Mouse (Mus musculus) forebrain, embryonic 13.5 days (tissue): ENCODE measurements around the gene Edil3. TPM values are rescaled to one million over a fixed set of nuclear protein-coding genes. Genes with fewer than 3 reads are reported as not detected.
"Not testable (repeated sequence)": the region's sequence is repeated elsewhere in the genome, so short reads cannot be mapped to it uniquely, and the experiment has no call there.

Source experiments
- ATAC-seq: fragments of 200-750 bp; cut with Nextera tagmentation; 2 replicates; pipeline ENCODE4 v1.8.0; 2017
- H3K27ac ChIP-seq: fragments of 300-500 bp; sonication (generic); 2 replicates; pipeline ENCODE4 v1.5.1; 2015; ENCODE audit warnings: inconsistent platforms, mild to moderate bottlenecking, moderate library complexity
- H3K27me3 ChIP-seq: fragments of 300-500 bp; sonication (generic); 2 replicates; pipeline ENCODE4 v1.6.1; 2015; ENCODE audit warnings: mild to moderate bottlenecking, inconsistent platforms
- H3K36me3 ChIP-seq: fragments of 300-500 bp; sonication (generic); 2 replicates; pipeline ENCODE4 v1.6.1; 2015; ENCODE audit warnings: mild to moderate bottlenecking, inconsistent platforms; ENCODE audit not compliant: poor library complexity, severe bottlenecking
- H3K4me1 ChIP-seq: fragments of 300-500 bp; sonication (generic); 2 replicates; pipeline ENCODE4 v1.6.1; 2015; ENCODE audit warnings: inconsistent platforms
- H3K4me2 ChIP-seq: fragments of 300-500 bp; sonication (generic); 2 replicates; pipeline ENCODE4 v1.6.1; 2015; ENCODE audit warnings: inconsistent platforms, mild to moderate bottlenecking, moderate library complexity
- H3K4me3 ChIP-seq: fragments of 300-500 bp; sonication (generic); 2 replicates; pipeline ENCODE4 v1.5.1; 2015; ENCODE audit warnings: mild to moderate bottlenecking, inconsistent platforms
- H3K9ac ChIP-seq: fragments of 300-500 bp; sonication (generic); 2 replicates; pipeline ENCODE4 v1.6.1; 2015; ENCODE audit warnings: mild to moderate bottlenecking, inconsistent platforms
- H3K9me3 ChIP-seq: fragments of 300-500 bp; sonication (generic); replicated peaks from 2 replicates; pipeline ENCODE4 v1.6.1; 2016; ENCODE audit warnings: inconsistent platforms
- WGBS: fragments of 180-500 bp; shearing (Covaris S2); methylation state at CpG from one replicate; pipeline ENCODE4 v1.1.7; 2015; 5-methylcytosine and 5-hydroxymethylcytosine counted together
- polyA plus RNA-seq: library from polyadenylated mRNA; unstranded; fragments of >200 nt; fragmentation: Nextera tagmentation; extraction: Ambion mirVana; gene quantifications from 2 replicates; pipeline ENCODE4 v1.2.1, GENCODE M21; 2015

Edil3 gene
- polyA plus RNA-seq, 1 experiment from 2014 or later: 31.1 TPM

GRCm38 (mm10) chr13:89007696-89008427 is 186.6 kb downstream of the Edil3 start:
- Histone ChIP-seq H3K9me3 (no peaks in the 10 kb centered on the region), H3K4me3 (no peak overlapping the region), H3K4me2 (no peak overlapping the region), H3K4me1 (no peaks in the 10 kb centered on the region), H3K27ac (no peak overlapping the region), H3K9ac (no peak overlapping the region), H3K36me3 (no peaks in the 10 kb centered on the region), H3K27me3 (no peaks in the 10 kb centered on the region)
- 80% methylated on average over 4 of the region's 4 CpGs for WGBS
- ATAC-seq: peak; percentile 67; the same call in 1 of the 2 replicates

DNA sequence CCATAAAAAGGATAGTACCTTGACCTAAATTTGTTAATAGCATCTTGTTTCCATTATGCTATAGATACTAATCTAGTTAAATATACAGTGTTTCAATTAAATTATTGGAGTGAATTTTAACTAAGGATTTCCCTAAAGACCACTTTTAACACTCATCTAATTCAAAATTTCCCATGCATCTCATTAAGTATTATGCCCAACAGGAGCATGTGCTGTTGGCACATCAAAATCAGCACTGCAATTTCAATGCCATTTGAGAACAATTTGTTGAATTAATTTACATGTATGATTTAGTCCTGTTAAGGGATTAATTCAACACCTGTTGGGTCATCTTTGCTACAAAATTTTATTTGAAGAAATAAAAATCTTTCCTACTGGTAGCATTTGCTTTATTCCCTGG is 191.2 kb downstream of the Edil3 start:
- no peak overlapping the region for H3K9ac ChIP-seq
- peak; percentile 57; the same call in 1 of the 2 replicates for ATAC-seq
- no peaks in the 10 kb centered on the region for H3K36me3 ChIP-seq
- no peaks in the 10 kb centered on the region for H3K4me1 ChIP-seq
- no peak overlapping the region for H3K4me3 ChIP-seq
- no peak overlapping the region for H3K4me2 ChIP-seq
- H3K27me3 ChIP-seq: no peaks in the 10 kb centered on the region
- H3K9me3 ChIP-seq: no peaks in the 10 kb centered on the region
- no peak overlapping the region for H3K27ac ChIP-seq

DNA sequence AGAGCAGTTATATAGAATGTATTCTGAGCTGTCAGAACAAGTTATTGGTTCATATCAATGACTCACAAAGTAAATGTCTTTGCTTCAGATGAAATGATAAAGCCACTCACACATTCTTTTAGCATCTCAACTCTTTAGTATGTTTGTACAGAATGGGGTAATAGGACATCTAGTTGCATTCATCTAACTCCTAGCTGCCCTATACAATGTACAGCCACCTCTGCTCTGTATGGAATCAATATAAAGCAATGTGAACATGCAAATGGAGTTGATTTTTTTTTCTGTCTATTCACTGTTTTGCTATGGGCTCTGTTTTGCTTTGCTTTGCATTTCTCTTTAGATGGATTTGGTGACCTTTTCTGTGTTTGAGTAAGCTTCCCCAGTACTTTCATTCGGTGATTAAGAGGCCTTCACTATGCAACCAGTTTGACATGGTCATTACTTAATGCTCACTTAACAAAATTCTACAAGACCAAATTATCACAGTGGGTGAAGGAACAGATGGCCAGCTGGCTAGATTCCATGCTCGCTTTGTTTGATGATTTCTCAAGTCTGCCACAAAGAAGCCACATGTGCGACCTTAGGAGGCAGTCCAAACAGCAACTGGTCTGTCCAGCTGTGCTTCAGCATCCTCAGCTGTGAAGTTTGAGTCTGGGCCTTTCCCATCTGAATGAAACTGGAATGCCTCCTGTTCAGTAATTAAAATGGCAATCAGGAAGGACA is 208.7 kb downstream of the Edil3 start:
- H3K36me3 ChIP-seq: no peaks in the 10 kb centered on the region
- H3K4me1 ChIP-seq: peaks cover 9% of the 10 kb centered on the region; the same call in 1 of the 2 replicates
- ATAC-seq: peak; percentile 78
- H3K27ac ChIP-seq: no peak overlapping the region
- no peak overlapping the region for H3K9ac ChIP-seq
- WGBS: 27% methylated on average over 3 of the region's 3 CpGs
- H3K9me3 ChIP-seq: no peaks in the 10 kb centered on the region
- H3K27me3 ChIP-seq: no peaks in the 10 kb centered on the region
- no peak overlapping the region for H3K4me3 ChIP-seq
- H3K4me2 ChIP-seq: no peak overlapping the region

DNA sequence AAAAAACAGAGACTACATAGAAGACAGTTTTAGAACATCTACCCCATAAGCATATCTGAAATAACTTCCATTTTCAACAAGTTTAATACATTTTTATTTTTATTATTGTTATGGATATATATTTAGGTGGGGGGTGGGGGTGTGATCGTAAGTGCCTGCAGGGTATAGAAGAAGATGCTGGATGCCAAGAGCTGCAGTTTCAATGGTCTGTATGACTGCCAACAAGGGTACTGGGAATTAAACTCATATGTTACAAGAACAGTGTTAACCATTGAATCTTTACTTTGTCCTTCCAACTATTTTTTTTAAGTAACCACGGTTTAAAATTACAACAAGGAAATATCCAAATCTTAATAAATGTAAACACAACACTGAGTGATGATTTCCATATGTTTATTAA is 214.4 kb downstream of the Edil3 start:
- no peaks in the 10 kb centered on the region for H3K9me3 ChIP-seq
- H3K9ac ChIP-seq: no peak overlapping the region
- no peaks in the 10 kb centered on the region; the same call in 1 of the 2 replicates for H3K4me1 ChIP-seq
- no peak overlapping the region for H3K27ac ChIP-seq
- H3K36me3 ChIP-seq: no peaks in the 10 kb centered on the region
- no peaks in the 10 kb centered on the region for H3K27me3 ChIP-seq
- H3K4me2 ChIP-seq: no peak overlapping the region
- WGBS: 83% methylated on average over 2 of the region's 2 CpGs
- ATAC-seq: no peak
- no peak overlapping the region for H3K4me3 ChIP-seq

DNA sequence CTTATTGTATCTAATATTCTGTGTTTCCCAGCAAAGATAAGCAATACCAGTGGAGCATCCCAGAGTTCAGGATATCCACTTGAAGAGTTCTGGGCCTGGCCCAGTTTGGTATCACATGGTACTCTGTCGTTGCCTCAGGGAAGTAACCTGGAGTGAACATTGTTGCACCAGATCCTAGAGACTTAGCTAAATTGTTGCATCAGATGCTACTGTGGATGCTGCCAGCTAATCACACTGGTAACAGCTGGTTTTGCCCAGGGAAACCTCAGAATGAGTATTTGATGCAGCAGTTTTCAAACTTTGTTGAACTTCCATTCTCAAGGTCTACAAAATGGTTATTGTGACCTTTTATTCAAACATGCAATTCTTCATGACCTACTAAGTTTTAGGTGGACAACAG is 220.2 kb downstream of the Edil3 start:
- no peak overlapping the region for H3K4me2 ChIP-seq
- H3K9me3 ChIP-seq: no peaks in the 10 kb centered on the region
- no peak overlapping the region for H3K27ac ChIP-seq
- ATAC-seq: no peak
- H3K27me3 ChIP-seq: no peaks in the 10 kb centered on the region
- WGBS: 94% methylated on average over 1 of the region's 1 CpGs
- H3K4me1 ChIP-seq: no peaks in the 10 kb centered on the region
- H3K36me3 ChIP-seq: no peaks in the 10 kb centered on the region
- no peak overlapping the region for H3K9ac ChIP-seq
- no peak overlapping the region for H3K4me3 ChIP-seq

DNA sequence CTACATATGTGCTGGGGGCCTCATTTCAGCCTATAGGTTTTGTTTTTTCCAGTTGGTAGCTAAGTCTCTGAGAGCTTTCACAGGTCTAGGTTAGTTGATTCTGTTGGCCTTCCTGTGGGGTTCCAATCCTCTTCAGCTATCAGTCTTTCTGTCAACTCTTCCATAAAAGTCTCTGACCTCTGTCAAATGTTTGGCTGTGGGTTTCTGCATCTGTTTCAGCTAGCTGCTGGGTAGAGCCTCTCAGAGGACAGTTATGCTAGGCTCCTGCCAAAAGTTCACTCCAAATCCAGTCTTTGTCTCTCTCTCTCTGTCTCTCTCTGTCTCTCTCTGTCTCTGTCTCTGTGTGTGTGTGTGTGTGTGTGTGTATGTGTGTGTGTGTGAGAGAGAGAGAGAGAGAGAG is 248.9 kb downstream of the Edil3 start:
- ATAC-seq, H3K9me3 ChIP-seq, H3K4me1 ChIP-seq, H3K4me3 ChIP-seq, H3K4me2 ChIP-seq, H3K36me3 ChIP-seq, H3K27ac ChIP-seq, H3K9ac ChIP-seq, H3K27me3 ChIP-seq: not testable (repeated sequence)

- H3K9me3 ChIP-seq: no peaks in the 10 kb centered on the region
- WGBS: 44% methylated on average over 1 of the region's 1 CpGs
- ATAC-seq: peak; percentile 72
These were observed 254.9 kb downstream of the Edil3 start for GRCm38 (mm10) chr13:89076212-89076611.

GRCm38 (mm10) chr13:89105889-89106288 is 284.6 kb downstream of the Edil3 start:
- WGBS: 79% methylated on average over 1 of the region's 1 CpGs
- Histone ChIP-seq H3K4me1 (no peaks in the 10 kb centered on the region), H3K9me3 (no peaks in the 10 kb centered on the region), H3K4me3 (no peak overlapping the region), H3K36me3 (no peaks in the 10 kb centered on the region), H3K27me3 (no peaks in the 10 kb centered on the region), H3K4me2 (no peak overlapping the region), H3K9ac (no peak overlapping the region), H3K27ac (no peak overlapping the region)
- ATAC-seq: no peak

More at GRCm38 (mm10) chr13:89076212-89076611, 254.9 kb downstream of the Edil3 start:
- Histone ChIP-seq H3K27ac (no peak overlapping the region), H3K9ac (no peak overlapping the region), H3K4me1 (no peaks in the 10 kb centered on the region), H3K27me3 (no peaks in the 10 kb centered on the region), H3K4me2 (no peak overlapping the region), H3K36me3 (no peaks in the 10 kb centered on the region), H3K4me3 (no peak overlapping the region)

GRCm38 (mm10) chr13:89117551-89117950 is 296.3 kb downstream of the Edil3 start:
- ATAC-seq: no peak
- no peak overlapping the region for H3K4me3 ChIP-seq
- no peak overlapping the region for H3K4me2 ChIP-seq
- WGBS: 70% methylated on average over 2 of the region's 2 CpGs
- no peak overlapping the region for H3K27ac ChIP-seq
- no peaks in the 10 kb centered on the region for H3K36me3 ChIP-seq
- no peak overlapping the region for H3K9ac ChIP-seq
- no peaks in the 10 kb centered on the region for H3K27me3 ChIP-seq
- H3K9me3 ChIP-seq: no peaks in the 10 kb centered on the region
- H3K4me1 ChIP-seq: 0 out of 2 replicates have a peak, but pooled peaks cover 6% of the 10 kb centered on the region

GRCm38 (mm10) chr13:89119809-89120208 is 298.5 kb downstream of the Edil3 start:
- H3K27ac ChIP-seq: no peak overlapping the region
- no peak overlapping the region for H3K4me3 ChIP-seq
- no peak overlapping the region for H3K4me2 ChIP-seq
- H3K9me3 ChIP-seq: no peaks in the 10 kb centered on the region
- no peak overlapping the region for H3K9ac ChIP-seq
- peak; percentile 50; the same call in 1 of the 2 replicates for ATAC-seq
- H3K4me1 ChIP-seq: 0 out of 2 replicates have a peak, but pooled peaks cover 7% of the 10 kb centered on the region
- H3K27me3 ChIP-seq: no peaks in the 10 kb centered on the region
- H3K36me3 ChIP-seq: no peaks in the 10 kb centered on the region
- WGBS: 54% methylated on average over 8 of the region's 8 CpGs

DNA sequence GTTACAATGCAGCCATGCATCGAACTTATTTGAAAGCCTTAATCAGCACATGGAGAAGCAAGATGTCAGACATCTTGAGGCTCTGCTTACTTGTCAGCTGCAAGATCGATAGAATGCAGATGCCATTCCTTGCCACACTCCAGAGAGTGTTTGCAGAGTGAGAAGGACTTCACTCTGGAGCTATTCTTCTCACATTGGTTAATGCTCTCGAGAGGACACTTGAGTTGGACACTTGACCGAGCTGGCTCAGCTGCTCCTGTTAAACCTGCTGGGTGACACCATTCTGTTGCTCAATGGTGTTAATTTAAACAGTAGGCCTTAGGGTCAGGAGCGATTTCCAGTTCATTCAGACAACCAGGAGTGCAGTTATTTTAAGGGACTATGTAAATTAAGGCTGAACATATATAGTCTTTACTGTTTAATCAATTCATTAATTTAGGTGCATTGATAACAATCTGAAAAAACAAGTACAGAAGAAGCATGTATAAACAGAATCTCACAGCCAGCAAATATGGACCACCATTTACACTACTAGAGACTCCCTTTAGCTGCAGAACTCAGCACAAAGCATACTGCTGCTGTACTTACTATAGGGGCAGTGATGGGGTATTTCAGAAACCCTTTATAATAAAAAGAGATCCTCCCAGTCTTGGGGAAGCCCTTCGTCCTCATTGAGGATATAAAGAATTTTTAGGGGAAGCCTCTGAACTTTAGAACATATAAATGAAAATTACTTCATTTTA is 301.4 kb downstream of the Edil3 start:
- 0 out of 2 replicates have a peak, but pooled peaks cover 7% of the 10 kb centered on the region for H3K4me1 ChIP-seq
- H3K36me3 ChIP-seq: no peaks in the 10 kb centered on the region
- no peak overlapping the region for H3K27ac ChIP-seq
- 47% methylated on average over 6 of the region's 6 CpGs for whole genome bisulfite sequencing
- ATAC-seq: no peak
- H3K9me3 ChIP-seq: no peaks in the 10 kb centered on the region
- no peak overlapping the region for H3K4me3 ChIP-seq
- no peaks in the 10 kb centered on the region for H3K27me3 ChIP-seq
- no peak overlapping the region for H3K4me2 ChIP-seq
- H3K9ac ChIP-seq: no peak overlapping the region

GRCm38 (mm10) chr13:89123396-89123795 is 302.1 kb downstream of the Edil3 start:
- Histone ChIP-seq H3K36me3 (no peaks in the 10 kb centered on the region), H3K27me3 (no peaks in the 10 kb centered on the region), H3K4me3 (no peak overlapping the region), H3K9ac (no peak overlapping the region), H3K4me1 (0 out of 2 replicates have a peak, but pooled peaks cover 7% of the 10 kb centered on the region), H3K4me2 (no peak overlapping the region), H3K27ac (no peak overlapping the region), H3K9me3 (no peaks in the 10 kb centered on the region)
- 76% methylated on average over 5 of the region's 5 CpGs for WGBS
- no peak for ATAC-seq
